Mouse (Mus musculus) testis, adult 2 months (tissue): Measurements from ENCODE around the gene Ccdc13.

ENCODE experiments used
- CTCF ChIP-seq: fragments of 200-500 bp; IDR thresholded peaks from 2 replicates; pipeline ENCODE4 v1.5.1; 2012; ENCODE audit warnings: low read depth, mild to moderate bottlenecking, inconsistent platforms, low read length, moderate library complexity; ENCODE audit not compliant: control insufficient read depth, insufficient read depth, insufficient replicate concordance
- POLR2A ChIP-seq: fragments of 200-500 bp; IDR thresholded peaks from 2 replicates; pipeline ENCODE4 v1.6.1; 2012; ENCODE audit warnings: low read depth, mild to moderate bottlenecking, inconsistent platforms, low read length, moderate library complexity; ENCODE audit not compliant: control insufficient read depth

DNA sequence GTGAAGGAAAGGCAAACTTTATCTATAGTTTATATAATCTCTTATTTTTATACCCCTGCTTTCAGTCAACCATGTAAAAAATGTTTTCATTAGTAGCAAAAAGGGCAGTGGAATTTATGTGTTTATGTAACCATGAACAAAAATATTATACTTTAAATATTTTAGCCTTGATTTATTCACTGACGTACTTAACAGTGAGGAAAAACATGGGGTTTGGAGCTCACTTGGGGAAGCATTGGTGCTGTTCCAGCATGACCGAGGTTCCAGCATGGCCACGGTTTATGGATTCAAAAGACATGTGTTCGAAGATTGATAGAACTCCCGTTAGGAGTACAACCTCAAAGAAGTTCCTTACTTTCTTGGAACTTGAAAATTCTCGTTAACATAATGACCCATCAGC is 29.0 kb upstream of the Ccdc13 start:
- TF ChIP-seq CTCF = no peak
- TF ChIP-seq POLR2A = no peak
